Mouse (Mus musculus): ENCODE data around the gene Fbl. TPM values are rescaled to one million over a fixed set of nuclear protein-coding genes. Genes with fewer than 3 reads are reported as not detected.
"Not testable (repeated sequence)": the region's sequence is repeated elsewhere in the genome, so short reads cannot be mapped to it uniquely, and the experiment has no call there.

Fbl gene
- polyA plus RNA-seq (2015; fragmentation: Nextera tagmentation; extraction: Ambion mirVana) = 48.4 and 51.6 TPM in 2 replicates

- peak; percentile 91 for ATAC-seq
- Histone ChIP-seq H3K4me3 (ENCODE audit: low read depth, low read length) (peak within 1 kb of the TSS; percentile 88), H3K27me3 (ENCODE audit: insufficient read depth, low read length) (no peaks in the 10 kb centered on the region), H3K9ac (replicated peaks) (peak within 1 kb of the TSS; percentile 87), H3K4me1 (ENCODE audit: insufficient read depth) (peaks cover 33% of the 10 kb centered on the region), H3K36me3 (replicated peaks; ENCODE audit: insufficient read depth, low read length) (no peaks in the 10 kb centered on the region), H3K4me2 (ENCODE audit: low read depth, low read length) (peak within 1 kb of the TSS; percentile 100), H3K9me3 (ENCODE audit: low read length) (peaks cover 4% of the 10 kb centered on the region; the same call in 1 of the 2 replicates), H3K27ac (ENCODE audit: low read depth) (peak within 1 kb of the TSS; percentile 93)
- DNase-seq = peak; percentile 94
- TF ChIP-seq CTCF (IDR thresholded peaks at IDR 0.05; ENCODE audit: low read depth) (no peak), EP300 (IDR thresholded peaks at IDR 0.05; ENCODE audit: low read depth) (no peak)
- under 1% methylated on average over 68 of the region's 80 CpGs for WGBS (ENCODE audit: insufficient replicate concordance)
These were observed at the start of gene Fbl for GRCm38 (mm10) chr7:28169489-28170422. Gene Fbl (plus strand): TSS chr7:28169710.

DNA sequence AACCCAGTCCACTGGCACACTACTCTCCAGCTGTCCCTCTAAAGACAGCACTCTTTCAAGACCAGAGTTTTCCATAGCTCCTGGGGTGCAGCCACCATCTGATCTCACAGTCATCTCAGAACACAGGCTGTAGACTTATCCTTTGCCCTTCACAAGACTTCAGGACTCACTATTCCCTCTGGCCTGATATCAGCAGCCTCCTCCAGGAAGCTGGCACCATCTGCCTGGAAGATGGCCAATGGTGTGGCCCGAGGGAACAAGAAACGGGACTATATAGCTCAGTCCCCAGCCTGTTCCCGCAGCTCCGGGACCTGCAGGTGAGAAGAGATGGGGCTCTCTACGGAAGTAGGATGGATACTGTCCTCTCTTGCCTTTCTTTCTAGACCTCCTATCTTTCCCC is 40.3 kb upstream of the Fbl start, which contains the start of gene 9530053A07Rik:
Gene 9530053A07Rik, plus strand, starts transcription at position 301 of the 400 bp plus-strand sequence.
- Histone ChIP-seq H3K27ac (ENCODE audit: low read depth) (no peak within 1 kb of the TSS), H3K27me3 (ENCODE audit: insufficient read depth, low read length) (no peaks in the 10 kb centered on the region), H3K4me3 (ENCODE audit: low read depth, low read length) (no peak within 1 kb of the TSS), H3K36me3 (replicated peaks; ENCODE audit: insufficient read depth, low read length) (no peaks in the 10 kb centered on the region), H3K9ac (replicated peaks) (no peak within 1 kb of the TSS), H3K4me1 (ENCODE audit: insufficient read depth) (no peaks in the 10 kb centered on the region), H3K9me3 (ENCODE audit: low read length) (no peaks in the 10 kb centered on the region), H3K4me2 (ENCODE audit: low read depth, low read length) (no peak within 1 kb of the TSS)
- WGBS (ENCODE audit: insufficient replicate concordance) = 72% methylated on average over 5 of the region's 5 CpGs
- DNase-seq (no peak), ATAC-seq (no peak)
- no peak for TF ChIP-seq EP300 (IDR thresholded peaks at IDR 0.05; ENCODE audit: low read depth)
- TF ChIP-seq CTCF (IDR thresholded peaks at IDR 0.05; ENCODE audit: low read depth) = no peak

DNA sequence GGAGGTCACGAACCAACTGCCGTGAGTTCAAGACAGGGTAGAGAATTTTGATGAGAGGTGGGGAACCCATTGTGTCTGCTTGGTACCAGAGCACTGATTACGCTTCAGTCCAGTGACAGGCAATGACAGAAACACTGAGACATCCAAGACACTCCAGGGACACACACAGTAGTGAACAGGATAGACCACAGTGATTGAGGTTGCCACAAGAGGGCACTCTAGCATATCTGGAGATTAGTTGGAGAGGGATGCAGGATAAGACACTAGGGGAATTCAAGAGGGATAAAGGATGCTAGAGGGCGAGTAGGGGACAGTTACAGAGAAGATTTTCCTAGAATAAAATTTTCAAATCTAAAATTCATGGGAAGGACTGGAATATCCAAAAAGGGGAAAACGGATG is 31.9 kb upstream of the Fbl start:
- WGBS (ENCODE audit: insufficient replicate concordance) = 53% methylated on average over 5 of the region's 5 CpGs
- Histone ChIP-seq H3K27ac (ENCODE audit: low read depth) (no peak overlapping the region), H3K9ac (replicated peaks) (no peak overlapping the region), H3K9me3 (ENCODE audit: low read length) (no peaks in the 10 kb centered on the region), H3K27me3 (ENCODE audit: insufficient read depth, low read length) (no peaks in the 10 kb centered on the region), H3K4me3 (ENCODE audit: low read depth, low read length) (no peak overlapping the region), H3K4me1 (ENCODE audit: insufficient read depth) (no peaks in the 10 kb centered on the region), H3K36me3 (replicated peaks; ENCODE audit: insufficient read depth, low read length) (no peaks in the 10 kb centered on the region), H3K4me2 (ENCODE audit: low read depth, low read length) (no peak overlapping the region)
- TF ChIP-seq CTCF (IDR thresholded peaks at IDR 0.05; ENCODE audit: low read depth) = peak; percentile 61
- TF ChIP-seq EP300 (IDR thresholded peaks at IDR 0.05; ENCODE audit: low read depth) = no peak
- ATAC-seq = no peak
- DNase-seq = no peak

- peak; percentile 79 for DNase-seq
- Histone ChIP-seq H3K4me2 (ENCODE audit: low read depth, low read length) (no peak overlapping the region), H3K4me3 (ENCODE audit: low read depth, low read length) (no peak overlapping the region), H3K27me3 (ENCODE audit: insufficient read depth, low read length) (no peaks in the 10 kb centered on the region), H3K36me3 (replicated peaks; ENCODE audit: insufficient read depth, low read length) (no peaks in the 10 kb centered on the region), H3K9me3 (ENCODE audit: low read length) (no peaks in the 10 kb centered on the region), H3K9ac (replicated peaks) (no peak overlapping the region), H3K4me1 (ENCODE audit: insufficient read depth) (no peaks in the 10 kb centered on the region), H3K27ac (ENCODE audit: low read depth) (no peak overlapping the region)
- TF ChIP-seq EP300 (IDR thresholded peaks at IDR 0.05; ENCODE audit: low read depth) = no peak
- peak; percentile 89 for TF ChIP-seq CTCF (IDR thresholded peaks at IDR 0.05; ENCODE audit: low read depth)
- WGBS (ENCODE audit: insufficient replicate concordance) = 4% methylated on average over 3 of the region's 3 CpGs
- no peak for ATAC-seq
These were observed 21.2 kb upstream of the Fbl start for GRCm38 (mm10) chr7:28148263-28148662.

GRCm38 (mm10) chr7:28149841-28150240 is 19.7 kb upstream of the Fbl start:
- Histone ChIP-seq H3K4me3 (ENCODE audit: low read depth, low read length) (no peak overlapping the region), H3K4me1 (ENCODE audit: insufficient read depth) (no peaks in the 10 kb centered on the region), H3K9me3 (ENCODE audit: low read length) (no peaks in the 10 kb centered on the region), H3K36me3 (replicated peaks; ENCODE audit: insufficient read depth, low read length) (no peaks in the 10 kb centered on the region), H3K27ac (ENCODE audit: low read depth) (no peak overlapping the region), H3K9ac (replicated peaks) (no peak overlapping the region), H3K4me2 (ENCODE audit: low read depth, low read length) (no peak overlapping the region), H3K27me3 (ENCODE audit: insufficient read depth, low read length) (no peaks in the 10 kb centered on the region)
- DNase-seq = no peak
- 71% methylated on average over 1 of the region's 1 CpGs for WGBS (ENCODE audit: insufficient replicate concordance)
- ATAC-seq = no peak
- TF ChIP-seq EP300 (IDR thresholded peaks at IDR 0.05; ENCODE audit: low read depth) (no peak), CTCF (IDR thresholded peaks at IDR 0.05; ENCODE audit: low read depth) (no peak)

DNA sequence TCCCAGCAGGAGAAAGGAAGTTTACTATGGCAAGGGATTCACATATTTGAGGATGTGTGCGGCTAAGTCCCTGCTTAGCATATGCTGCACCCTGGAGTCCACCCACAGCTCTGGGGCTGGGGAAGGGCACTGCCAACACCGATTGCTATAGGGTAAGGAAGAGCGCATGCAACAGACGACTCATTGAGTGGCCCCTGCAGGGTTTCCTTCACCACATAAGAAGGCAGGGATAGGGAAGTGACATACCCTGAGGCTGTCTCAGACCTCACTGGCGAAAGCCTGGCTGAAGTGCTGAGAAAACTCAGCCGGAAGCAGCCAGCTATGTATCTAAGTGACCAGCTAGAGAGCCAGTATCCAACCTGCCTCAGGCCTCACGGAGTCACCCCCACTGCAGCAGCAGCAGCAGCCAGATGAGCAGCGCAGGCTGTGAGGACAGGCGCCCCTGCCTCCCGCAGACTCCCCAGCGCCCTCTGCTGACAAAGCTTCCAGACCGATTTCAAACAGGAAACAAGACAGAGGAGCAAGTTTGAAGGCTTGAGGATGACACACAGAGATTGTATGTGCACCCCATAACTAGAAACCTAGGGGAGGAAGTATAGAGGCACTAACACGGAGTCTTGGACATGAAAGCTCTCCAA is 17.8 kb upstream of the Fbl start:
- peak; percentile 68 for DNase-seq
- 0 out of 2 replicates have a peak overlapping the region, but pooled peaks have one; percentile 22 for H3K4me2 ChIP-seq (ENCODE audit: low read depth, low read length)
- ATAC-seq = no peak
- no peak overlapping the region for H3K9ac ChIP-seq (replicated peaks)
- TF ChIP-seq CTCF (IDR thresholded peaks at IDR 0.05; ENCODE audit: low read depth) = peak; percentile 75
- TF ChIP-seq EP300 (IDR thresholded peaks at IDR 0.05; ENCODE audit: low read depth) = no peak
- no peaks in the 10 kb centered on the region for H3K4me1 ChIP-seq (ENCODE audit: insufficient read depth)
- H3K27me3 ChIP-seq (ENCODE audit: insufficient read depth, low read length) = no peaks in the 10 kb centered on the region
- no peaks in the 10 kb centered on the region for H3K9me3 ChIP-seq (ENCODE audit: low read length)
- no peaks in the 10 kb centered on the region for H3K36me3 ChIP-seq (replicated peaks; ENCODE audit: insufficient read depth, low read length)
- H3K4me3 ChIP-seq (ENCODE audit: low read depth, low read length) = no peak overlapping the region
- 10% methylated on average over 13 of the region's 13 CpGs for WGBS (ENCODE audit: insufficient replicate concordance)
- H3K27ac ChIP-seq (ENCODE audit: low read depth) = no peak overlapping the region

- not testable (repeated sequence) for H3K4me2 ChIP-seq (ENCODE audit: low read depth, low read length); H3K9ac ChIP-seq (replicated peaks); H3K36me3 ChIP-seq (replicated peaks; ENCODE audit: insufficient read depth, low read length); H3K4me3 ChIP-seq (ENCODE audit: low read depth, low read length); H3K27ac ChIP-seq (ENCODE audit: low read depth); H3K9me3 ChIP-seq (ENCODE audit: low read length); H3K4me1 ChIP-seq (ENCODE audit: insufficient read depth); DNase-seq; H3K27me3 ChIP-seq (ENCODE audit: insufficient read depth, low read length); ATAC-seq
- WGBS (ENCODE audit: insufficient replicate concordance) = 54% methylated on average over 5 of the region's 5 CpGs
These were observed 15.9 kb upstream of the Fbl start for GRCm38 (mm10) chr7:28153595-28153994.

All from liver, postnatal 0 days (tissue).